Mouse (Mus musculus) fat pad, adult 2 months (tissue): ENCODE measurements around the gene Kcnn3.

ENCODE experiments used
- DNase-seq: peaks from one replicate; pipeline ENCODE4 v3.0.0-alpha.2; 2011; ENCODE audit warnings: low read depth, low spot score; ENCODE audit errors: extremely low read depth

Kcnn3 gene

DNA sequence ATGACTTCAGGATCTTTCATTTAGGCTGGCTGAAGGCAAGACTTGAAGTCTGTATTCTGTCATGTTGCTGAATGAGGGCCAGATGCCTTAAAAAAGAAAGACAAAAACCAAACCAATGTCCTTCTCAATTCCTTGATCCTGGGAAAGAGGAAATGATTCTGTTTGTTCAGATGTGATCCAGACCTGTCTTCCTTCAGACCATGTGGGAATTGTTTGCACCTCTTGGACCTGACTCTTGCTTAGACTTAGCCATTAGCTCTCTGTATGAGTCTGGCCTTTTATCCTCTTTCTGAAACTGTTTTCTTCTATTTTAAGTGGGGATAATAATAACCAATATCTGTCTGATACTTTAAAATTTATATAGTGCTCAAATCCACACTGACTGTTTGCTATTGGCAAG, 138.5 kb downstream of the Kcnn3 start:
- no peak for DNase-seq

DNA sequence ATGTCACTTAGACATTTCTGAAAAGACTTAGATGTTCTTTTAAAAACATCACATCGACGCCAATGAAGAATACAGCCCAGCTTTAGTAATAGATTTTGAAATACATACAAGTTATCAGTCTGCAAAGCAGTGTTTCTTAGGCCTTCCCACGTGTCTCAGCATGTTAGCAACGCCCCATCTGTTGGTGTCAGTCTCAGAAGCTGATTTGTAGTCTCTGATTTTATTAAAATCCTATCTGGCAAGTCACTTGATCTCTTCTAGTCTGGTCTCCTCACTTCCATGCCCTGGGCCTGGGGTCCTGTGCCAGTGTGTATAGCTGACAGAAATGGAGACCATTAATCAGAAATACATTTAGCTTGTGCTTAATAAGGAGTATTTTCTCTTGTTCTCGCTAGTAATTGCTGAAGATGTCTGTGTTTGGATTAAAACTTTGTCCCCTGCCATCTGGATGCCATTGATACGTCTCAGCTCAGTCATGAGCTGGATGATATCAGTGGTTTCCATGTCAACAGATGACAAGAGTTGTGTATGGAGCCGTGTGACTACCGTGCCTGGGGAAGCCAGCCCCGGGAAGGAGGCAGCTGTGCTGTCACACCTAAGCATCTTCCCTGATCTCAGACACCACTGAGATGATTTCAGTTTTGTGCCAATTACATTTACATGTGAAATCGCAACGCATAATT, 140.1 kb downstream of the Kcnn3 start:
- no peak for DNase-seq

DNA sequence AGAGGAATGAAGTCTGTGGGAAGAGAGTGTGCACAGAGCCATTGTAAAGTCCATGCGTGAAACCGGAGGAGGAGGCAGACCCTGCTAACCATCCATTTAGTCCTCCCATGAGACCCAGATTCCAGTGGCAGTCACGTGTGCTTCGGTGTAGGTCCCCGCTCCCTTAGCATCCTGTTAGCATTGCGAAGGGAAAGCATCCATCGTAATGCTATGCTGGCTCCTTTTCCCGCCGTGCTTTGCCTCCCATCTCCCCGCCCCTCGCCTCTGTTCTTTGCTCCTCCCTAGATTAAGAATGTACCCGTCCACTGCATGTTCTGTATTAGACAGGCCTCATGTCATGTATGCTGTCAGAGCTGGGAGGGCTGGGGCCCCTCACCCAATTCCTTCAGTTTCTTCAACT, 144.8 kb downstream of the Kcnn3 start:
- DNase-seq: no peak

DNA sequence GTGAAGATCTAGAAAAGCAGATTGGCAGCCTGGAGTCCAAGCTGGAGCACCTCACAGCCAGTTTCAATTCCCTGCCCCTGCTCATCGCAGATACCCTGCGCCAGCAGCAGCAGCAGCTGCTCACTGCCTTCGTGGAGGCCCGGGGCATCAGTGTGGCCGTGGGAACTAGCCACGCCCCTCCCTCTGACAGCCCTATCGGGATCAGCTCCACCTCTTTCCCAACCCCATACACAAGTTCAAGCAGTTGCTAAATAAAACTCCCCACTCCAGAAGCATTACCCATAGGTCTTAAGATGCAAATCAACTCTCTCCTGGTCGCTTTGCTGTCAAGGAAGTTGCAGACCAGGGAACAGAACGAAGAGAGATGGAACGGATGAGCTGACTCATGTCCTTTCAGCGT, 147.2 kb downstream of the Kcnn3 start:
- no peak for DNase-seq

DNA sequence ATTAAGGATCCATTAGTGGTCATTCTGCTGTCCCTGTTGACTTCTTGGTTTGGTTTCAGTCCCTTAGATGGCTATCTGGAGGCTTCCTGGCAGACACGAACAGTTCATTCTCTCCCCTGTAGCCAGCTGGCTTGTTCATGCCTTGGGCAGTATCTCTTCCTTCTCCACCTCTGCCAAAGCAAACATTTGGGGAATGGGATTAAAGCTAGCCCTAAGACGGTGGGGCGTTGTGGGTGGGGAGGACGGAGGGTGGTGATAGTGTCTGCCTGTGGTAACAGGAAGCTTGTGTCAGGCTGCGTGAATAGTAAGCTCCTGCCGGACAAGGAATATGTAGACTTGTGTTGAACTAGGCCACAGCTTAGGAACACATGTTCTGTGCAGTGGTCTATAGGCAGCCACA, 151.4 kb downstream of the Kcnn3 start:
- DNase-seq: no peak

DNA sequence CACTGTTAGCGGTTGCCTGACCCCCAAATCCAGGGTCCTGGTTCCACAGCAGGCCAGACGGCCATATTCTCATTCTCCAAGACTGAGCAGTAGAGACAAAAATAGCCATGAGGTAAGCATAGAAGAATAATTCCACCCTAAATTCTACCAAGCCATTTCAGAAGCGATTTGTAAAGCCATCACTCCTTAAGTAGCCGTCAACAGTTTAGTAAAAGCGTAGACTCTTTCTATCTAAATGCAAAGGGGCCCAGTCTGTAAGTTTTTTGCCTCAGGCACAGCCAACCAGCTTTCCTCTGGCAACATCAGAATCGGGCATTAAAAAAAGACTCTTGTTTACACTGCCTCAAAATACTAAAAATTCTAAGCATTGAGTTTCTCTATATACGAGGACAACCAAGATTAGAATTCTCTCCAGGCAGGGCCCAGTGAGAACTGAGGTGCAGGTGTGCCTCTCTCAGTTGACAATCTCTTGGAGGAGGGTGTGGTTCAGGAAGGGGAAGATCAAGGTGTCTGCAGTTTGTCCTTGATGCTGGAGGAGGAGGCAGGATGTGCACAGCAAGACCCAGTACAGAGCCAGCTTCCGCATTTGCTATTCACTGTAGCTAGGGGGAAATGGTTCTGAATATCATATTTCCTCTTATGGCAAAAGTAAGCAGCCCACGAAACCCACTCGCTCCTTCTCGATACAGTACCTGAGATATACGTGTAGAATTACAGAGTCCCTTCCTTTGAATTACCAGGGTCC, 152.8 kb downstream of the Kcnn3 start:
- DNase-seq: no peak

DNA sequence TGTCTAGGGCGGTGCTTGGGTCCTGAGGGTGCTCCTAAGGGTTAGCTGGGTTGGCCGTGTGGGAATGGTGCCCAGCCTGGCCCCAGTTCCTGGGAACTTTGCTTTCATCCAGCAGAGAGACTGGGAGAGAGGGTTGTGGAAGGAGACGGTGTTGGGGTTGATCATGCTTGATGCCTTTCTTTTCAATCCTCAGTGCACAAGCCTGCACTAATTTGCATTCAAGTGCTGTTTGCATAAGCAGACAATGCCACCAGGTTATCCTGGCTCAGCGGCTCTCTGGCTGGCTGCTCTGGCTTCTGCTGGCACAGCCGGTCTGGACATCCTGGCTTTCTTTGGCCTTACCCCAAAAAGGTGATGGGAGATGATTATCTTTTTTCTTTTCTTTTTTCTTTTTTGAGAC, 157.7 kb downstream of the Kcnn3 start:
- DNase-seq: no peak

DNA sequence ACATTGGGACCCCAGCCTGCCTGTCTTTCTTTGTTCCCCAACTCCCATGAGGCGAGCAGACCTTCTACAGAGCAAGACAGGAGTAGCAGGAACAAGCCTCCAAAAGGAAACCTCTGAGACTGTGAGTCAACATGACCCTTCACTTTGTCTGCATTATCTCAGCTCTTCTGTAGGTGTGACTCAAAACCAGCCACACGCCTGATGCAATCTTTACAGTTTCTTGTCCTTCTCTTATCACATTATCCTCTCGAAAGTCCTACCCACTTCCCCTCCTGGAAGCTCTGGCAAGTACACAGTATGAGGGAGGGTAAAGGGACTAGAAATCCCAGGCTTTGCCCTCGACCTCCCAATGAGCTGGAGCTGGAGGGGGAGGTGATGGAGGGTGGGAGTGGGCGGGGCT, 166.1 kb downstream of the Kcnn3 start:
- DNase-seq: no peak

DNA sequence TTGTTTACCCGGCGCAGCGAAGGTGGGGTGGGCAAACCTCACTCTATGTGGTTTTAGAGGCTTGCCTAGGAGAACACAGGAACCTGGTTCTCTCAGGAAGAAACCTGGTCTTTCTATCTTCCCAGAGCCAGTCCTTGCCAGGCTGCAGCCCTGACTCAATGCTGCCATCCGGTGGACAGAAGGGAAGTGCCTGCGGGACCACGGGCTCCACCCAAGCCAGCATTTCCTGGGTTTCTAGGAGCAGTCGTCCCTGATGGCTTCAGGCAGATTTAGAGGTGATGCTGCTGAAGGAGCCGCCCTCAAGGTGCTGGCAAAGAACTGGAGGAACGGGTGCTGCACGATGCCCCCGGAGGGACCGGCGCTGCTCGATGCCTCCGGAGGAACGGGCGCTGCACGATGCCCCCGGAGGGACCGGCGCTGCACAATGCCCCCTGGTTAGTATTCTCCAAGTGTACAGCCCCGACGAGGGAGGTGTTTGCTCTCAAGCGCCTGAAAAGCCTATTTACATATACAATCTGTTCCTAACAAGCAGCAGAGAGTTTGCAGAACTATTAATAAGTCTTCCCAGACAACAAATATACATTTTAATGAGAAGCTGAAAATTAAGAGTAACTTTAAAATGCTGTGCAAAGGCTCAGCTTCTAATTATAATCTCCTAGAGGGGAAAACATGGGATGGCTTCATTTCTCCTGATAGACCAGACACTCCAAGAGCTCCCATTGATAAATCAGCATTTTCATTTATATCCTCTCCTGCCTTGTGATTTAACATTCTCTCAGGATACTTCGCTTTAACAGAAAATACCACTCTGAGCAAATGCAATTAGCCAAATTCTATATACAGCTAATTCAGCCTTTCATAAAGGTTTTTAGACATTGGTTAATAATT, 169.0 kb downstream of the Kcnn3 start:
- DNase-seq: no peak

DNA sequence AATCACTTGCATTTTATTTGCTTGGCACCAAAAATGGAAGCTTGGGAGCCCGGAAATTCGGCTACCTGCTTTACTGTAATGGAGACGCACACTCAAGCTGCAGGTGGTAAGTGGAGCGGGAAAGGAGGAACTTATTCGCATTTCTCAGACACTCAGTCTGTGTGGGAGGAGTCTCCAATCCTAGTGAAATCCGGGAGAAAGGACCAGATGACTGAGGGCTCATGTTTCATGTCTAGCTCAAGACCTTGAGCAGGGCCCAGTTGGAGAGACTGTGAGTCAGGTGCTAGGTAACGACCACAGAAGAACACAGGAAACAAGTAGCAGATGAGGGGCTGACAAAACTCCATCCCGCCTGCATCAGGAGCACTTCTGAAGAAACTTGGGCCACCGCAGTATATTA, 171.8 kb downstream of the Kcnn3 start:
- DNase-seq: no peak

DNA sequence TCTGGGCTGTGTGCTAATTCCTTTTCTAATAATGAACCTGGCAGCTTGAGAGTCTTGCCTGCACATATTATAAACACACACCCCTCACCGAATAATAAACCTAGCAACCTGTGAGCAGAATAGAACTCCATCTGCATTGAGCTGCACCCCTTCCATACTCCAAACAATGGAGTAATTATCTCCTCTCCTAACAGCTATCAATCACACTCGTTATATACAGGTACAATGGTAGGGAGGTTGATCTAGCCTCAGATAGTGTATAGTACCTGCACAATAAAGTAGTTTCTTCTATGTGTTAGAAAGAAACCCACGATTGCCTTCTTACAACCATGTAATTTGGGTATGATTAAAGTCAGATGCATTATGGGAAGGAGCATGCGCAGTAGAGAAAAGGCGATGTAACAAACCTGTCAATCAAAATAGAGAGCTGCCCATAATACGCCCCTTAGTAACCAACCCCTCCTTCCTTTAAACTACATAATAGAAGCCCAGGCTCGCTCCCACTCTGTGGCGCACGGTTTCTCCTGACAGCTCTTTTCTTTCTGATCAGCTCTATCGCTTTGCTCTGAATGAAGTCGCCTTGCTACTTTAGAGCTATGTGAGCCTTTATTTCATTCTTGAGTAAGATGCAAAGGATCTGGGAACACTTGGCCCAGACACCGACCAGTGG, 176.3 kb downstream of the Kcnn3 start:
- DNase-seq: no peak

DNA sequence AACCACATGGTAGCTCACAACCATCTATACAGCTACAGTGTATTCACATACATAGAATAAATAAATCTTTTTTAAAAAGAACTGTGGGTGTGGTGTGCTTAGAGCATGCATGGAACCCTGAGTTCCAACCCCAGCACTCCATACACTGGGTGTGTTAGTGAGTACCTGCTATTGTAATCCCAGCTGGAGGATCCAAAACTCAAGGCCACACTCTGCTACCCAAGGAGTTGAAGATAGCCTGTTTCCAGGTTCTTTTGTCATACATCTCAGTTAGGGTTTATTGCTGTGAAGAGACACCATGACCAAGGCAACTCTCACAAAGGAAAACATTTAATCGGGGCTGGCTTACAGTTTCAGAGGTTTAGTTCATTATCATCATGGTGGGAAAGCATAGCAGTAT, 179.0 kb downstream of the Kcnn3 start:
- DNase-seq: no peak

DNA sequence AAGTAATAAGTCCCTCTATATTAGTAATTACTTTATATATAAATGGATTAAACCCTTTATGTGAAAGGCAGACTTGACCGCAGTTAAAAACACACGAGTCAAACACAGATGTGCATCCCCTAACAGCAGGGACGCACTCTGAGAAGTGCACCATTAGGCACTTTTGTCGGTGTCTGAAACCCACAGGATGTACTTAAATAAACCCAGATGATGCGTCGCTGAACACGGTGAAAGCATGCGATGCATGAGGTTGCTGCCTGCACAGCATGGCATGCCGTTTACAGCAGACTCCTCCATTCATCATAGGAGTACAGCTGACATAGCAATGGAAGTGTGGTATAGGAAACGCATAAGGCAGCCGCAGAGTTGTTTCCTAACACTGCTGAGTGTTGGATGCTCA, 180.5 kb downstream of the Kcnn3 start:
- no peak for DNase-seq

DNA sequence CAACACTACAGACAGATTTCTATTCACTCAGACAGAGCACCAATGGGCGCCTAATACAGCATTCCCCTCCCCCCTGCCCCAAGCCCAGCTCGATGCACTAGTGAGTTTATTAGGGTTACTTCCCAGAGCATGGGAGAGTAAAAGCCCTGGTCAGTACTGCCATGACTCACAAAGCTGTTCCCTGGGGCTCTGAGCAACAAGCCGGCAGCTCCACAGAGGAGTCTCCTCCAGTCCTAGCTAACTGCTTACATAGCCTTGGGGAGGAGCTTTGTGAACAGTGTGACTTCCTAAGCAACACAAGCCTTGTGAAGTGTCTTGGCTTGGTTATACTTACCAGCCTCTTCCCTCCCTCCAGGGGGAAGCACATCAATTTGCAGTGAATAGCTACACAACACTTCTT, 183.6 kb downstream of the Kcnn3 start:
- no peak for DNase-seq

DNA sequence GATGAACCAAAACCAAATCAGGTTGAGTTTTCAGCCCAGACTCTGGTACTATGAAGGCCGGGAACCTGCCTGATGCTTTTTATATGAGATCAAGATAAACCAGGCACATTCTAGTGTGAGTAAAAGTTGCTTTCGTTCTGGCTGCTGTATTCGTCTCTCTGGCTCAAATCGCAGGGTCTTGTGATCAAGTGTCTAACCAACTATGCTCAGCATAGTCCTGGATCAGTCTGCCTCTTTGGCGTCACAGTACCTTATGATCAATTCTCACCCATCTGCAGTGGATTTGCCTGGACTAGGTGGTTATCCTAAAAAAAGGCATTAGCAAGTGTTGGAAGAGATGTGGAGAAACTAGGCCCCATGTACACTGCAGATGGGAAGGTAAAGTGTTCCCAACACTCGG, 184.1 kb downstream of the Kcnn3 start:
- DNase-seq: no peak

DNA sequence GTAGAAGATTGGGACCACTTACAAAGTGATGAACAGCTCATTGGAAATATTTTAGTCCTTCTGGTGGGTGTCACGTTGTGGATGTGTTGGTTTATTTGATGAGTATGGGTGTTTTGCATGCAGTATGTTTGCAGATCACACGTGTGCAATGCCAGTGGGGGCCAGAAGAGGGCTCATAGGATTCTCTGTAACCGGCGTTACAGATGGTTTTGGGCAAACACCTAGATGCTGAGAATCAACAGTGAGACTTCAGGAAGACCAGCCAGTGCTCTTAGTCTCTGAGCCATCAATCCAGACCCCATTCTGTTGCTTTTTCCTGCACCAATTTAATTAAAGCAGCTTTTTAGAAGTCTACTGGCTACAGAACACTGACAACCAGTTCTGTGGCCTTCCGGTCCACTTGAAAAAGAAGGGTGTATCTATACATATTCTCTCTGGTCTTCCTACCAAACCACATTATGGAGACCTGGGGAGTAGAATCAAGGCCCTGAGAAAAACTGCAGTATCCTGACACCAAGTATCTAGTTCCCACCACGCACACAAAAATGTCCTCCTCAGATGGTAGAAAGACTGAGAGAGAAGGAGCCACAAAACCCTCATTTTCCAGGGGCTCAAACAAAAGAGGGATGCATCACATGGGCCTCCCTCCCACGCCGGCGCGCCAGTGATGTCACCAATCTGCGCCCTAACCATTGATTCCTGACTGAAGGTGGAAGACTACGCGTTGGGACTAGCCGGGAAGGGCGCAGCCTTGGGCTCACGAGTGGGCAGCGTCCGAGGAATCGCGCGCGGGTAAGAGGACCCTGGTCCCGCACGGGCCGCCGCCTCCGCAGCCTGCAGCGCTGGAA, 194.6 kb downstream of the Kcnn3 start, which contains the start of gene Adar:
Adar (plus strand) TSS at position 664 of the 848 bp plus-strand sequence.
- no peak for DNase-seq

DNA sequence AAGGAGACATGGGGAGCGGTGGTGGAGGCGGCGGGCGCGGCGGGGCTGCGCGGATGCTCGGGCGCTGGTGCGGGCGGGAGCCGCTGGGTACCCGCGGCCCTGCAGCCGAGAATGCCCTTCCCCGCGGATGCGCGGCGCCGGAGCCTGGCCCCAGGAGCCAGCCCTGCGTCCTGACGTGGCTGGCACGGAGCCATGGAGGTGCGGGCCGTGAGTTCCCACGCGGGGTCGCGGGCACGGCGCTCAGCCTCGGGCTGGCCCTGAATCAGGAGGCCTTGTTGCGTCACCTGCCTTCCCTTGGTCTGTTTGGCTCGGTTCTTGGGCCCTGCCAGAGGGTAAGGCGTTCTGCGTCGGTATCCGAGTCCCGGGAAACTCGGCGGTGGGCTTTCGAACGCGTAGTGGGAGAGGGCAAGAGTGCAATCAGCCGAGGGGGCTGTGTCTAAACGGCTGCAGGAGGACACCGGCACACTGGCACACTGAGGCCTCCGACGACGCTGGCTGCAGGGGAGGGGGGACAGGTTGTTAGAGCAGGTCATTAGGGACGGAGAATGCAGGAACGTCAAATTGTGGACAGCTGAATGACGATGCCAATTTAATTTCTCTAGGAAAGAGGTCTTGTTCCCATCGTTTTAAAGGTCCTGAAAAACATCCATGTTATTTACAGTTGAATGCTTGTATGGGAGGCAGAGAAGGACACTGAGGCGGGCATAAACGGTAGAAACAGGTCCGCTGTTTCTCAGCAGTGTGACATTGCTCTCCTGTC, 195.4 kb downstream of the Kcnn3 start:
- DNase-seq: no peak

DNA sequence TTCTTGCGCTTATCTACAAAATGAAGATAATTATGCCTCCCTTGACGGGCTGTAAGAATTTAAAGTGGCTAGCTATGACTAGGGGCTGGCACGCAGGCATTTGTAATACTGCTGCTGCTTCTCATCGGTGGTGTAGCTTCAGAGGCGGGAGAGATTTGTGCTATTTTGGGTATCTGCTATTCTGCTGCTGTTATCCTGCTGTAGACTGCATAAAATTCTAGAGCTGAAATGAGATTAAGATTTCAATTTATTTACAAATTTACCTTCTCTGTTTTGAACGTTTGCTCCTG, 195.9 kb downstream of the Kcnn3 start:
- DNase-seq: no peak

DNA sequence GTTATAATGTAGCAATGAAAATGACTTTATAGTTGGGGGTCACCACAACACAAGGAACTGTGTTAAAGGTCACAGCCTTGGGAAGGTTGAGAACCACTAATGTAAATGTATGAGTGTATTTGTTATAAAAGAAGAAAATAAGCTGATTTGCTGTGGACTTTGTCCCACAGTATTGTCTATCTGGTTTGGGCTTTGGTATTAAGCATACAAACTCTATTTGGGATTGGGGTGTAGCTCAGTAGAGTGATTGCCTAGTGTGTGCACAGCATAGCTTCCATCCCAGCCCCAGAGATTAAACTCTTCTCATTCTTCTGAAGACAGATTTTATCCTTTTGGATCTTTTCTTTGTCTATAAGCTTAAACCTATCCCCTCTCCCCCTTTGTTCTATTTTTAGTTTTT, 202.1 kb downstream of the Kcnn3 start:
- no peak for DNase-seq
